Mouse (Mus musculus): ENCODE measurements around the gene Nedd9. TPM values are rescaled to one million over a fixed set of nuclear protein-coding genes. Genes with fewer than 3 reads are reported as not detected.

Nedd9 gene
- total and polyA plus RNA-seq, 3 experiments, result 41.3 to 48.7 (median 42.5) TPM

GRCm38 (mm10) chr13:41359330-41360215, 127.6 kb downstream of the Nedd9 start:
- H3K4me1 ChIP-seq (ENCODE audit: control insufficient read depth in 1 of 2, insufficient read depth in 2 of 2), result peaks cover 15 to 57% of the 10 kb centered on the region in 2 experiments
- no peak for DNase-seq (ENCODE audit: extremely low read depth)
- H3K9me3 ChIP-seq (replicated peaks; ENCODE audit: low read length), result no peaks in the 10 kb centered on the region
- peak overlapping the region; percentile 33 to 62 (median 52) for H3K4me3 ChIP-seq (replicated peaks in 1 of 3; ENCODE audit: low read depth in 2 of 3, low read length in 2 of 3, poor library complexity in 1 of 3)
- peak overlapping the region; percentile 58 for H3K9ac ChIP-seq (ENCODE audit: insufficient read depth, low read depth)
- dilution Hi-C loops (cut with MboI; ENCODE audit: extremely low pct_ligation_motif_present, extremely low pct_unique_long_range_greater_than_20kb, low sequenced_read_pairs) (no loop called here), in situ Hi-C loops (cut with MboI; ENCODE audit: low pct_ligation_motif_present, low pct_unique_long_range_greater_than_20kb, low sequenced_read_pairs) (no loop called here)
- H3K79me2 ChIP-seq (replicated peaks; ENCODE audit: control insufficient read depth, extremely low read depth, insufficient read depth, poor library complexity, severe bottlenecking), result peaks cover 17% of the 10 kb centered on the region
- no peak overlapping the region for H3K27ac ChIP-seq (ENCODE audit: insufficient read depth, low read depth)
- H3K27me3 ChIP-seq (replicated peaks), result no peaks in the 10 kb centered on the region
- TF ChIP-seq ZNF384 (IDR thresholded peaks at IDR 0.05; ENCODE audit: low read depth, low read length), result peak; percentile 51
- no peak for TF ChIP-seq NRF1 (IDR thresholded peaks at IDR 0.05; ENCODE audit: low read depth, low read length)
- TF ChIP-seq MEF2A (IDR thresholded peaks at IDR 0.05; ENCODE audit: borderline replicate concordance, low read depth, low read length), result no peak
- TF ChIP-seq POLR2AphosphoS2 (IDR thresholded peaks at IDR 0.05; ENCODE audit: low read depth, low read length), result no peak
- no peak for TF ChIP-seq JUN (IDR thresholded peaks at IDR 0.05; ENCODE audit: insufficient read depth, low read depth, low read length)
- peaks cover 3 to 24% of the 10 kb centered on the region in 2 experiments for H3K36me3 ChIP-seq (replicated peaks in 1 of 2; ENCODE audit: control insufficient read depth in 1 of 2, insufficient read depth in 1 of 2, low read length in 1 of 2)
- H3K4me2 ChIP-seq (ENCODE audit: insufficient read depth, low read depth, poor library complexity, severe bottlenecking), result peak overlapping the region; percentile 96

- peaks cover 15 to 59% of the 10 kb centered on the region in 2 experiments for H3K4me1 ChIP-seq (ENCODE audit: control insufficient read depth in 1 of 2, insufficient read depth in 2 of 2)
- peak overlapping the region; percentile 71 for H3K27ac ChIP-seq (ENCODE audit: insufficient read depth, low read depth)
- dilution Hi-C loops (cut with MboI; ENCODE audit: extremely low pct_ligation_motif_present, extremely low pct_unique_long_range_greater_than_20kb, low sequenced_read_pairs) (no loop called here), in situ Hi-C loops (cut with MboI; ENCODE audit: low pct_ligation_motif_present, low pct_unique_long_range_greater_than_20kb, low sequenced_read_pairs) (no loop called here)
- no peaks in the 10 kb centered on the region for H3K27me3 ChIP-seq (replicated peaks)
- H3K9ac ChIP-seq (ENCODE audit: insufficient read depth, low read depth), result peak overlapping the region; percentile 58
- peaks cover 3 to 29% of the 10 kb centered on the region in 2 experiments for H3K36me3 ChIP-seq (replicated peaks in 1 of 2; ENCODE audit: control insufficient read depth in 1 of 2, insufficient read depth in 1 of 2, low read length in 1 of 2)
- peak overlapping the region; percentile 96 for H3K4me2 ChIP-seq (ENCODE audit: insufficient read depth, low read depth, poor library complexity, severe bottlenecking)
- DNase-seq (ENCODE audit: extremely low read depth), result peak; percentile 92
- H3K4me3 ChIP-seq (replicated peaks in 1 of 3; ENCODE audit: low read depth in 2 of 3, low read length in 2 of 3, poor library complexity in 1 of 3), result peak overlapping the region; percentile 52 to 77 (median 62)
- H3K79me2 ChIP-seq (replicated peaks; ENCODE audit: control insufficient read depth, extremely low read depth, insufficient read depth, poor library complexity, severe bottlenecking), result peaks cover 21% of the 10 kb centered on the region
- H3K9me3 ChIP-seq (replicated peaks; ENCODE audit: low read length), result no peaks in the 10 kb centered on the region
- TF ChIP-seq JUND (conservative IDR thresholded peaks at IDR 0.05; ENCODE audit: low read depth, low read length) (no peak), GABPA (IDR thresholded peaks at IDR 0.05; ENCODE audit: insufficient replicate concordance, low read depth, low read length) (no peak), SIN3A (IDR thresholded peaks at IDR 0.05; ENCODE audit: low read length) (peak; percentile 69; the same call in 1 of the 2 replicates), MAFK (IDR thresholded peaks at IDR 0.05; ENCODE audit: insufficient replicate concordance, low read length) (no peak), POLR2AphosphoS2 (IDR thresholded peaks at IDR 0.05; ENCODE audit: low read depth, low read length) (peak; percentile 92; the same call in 1 of the 2 replicates), USF2 (conservative IDR thresholded peaks at IDR 0.05; ENCODE audit: low read depth, low read length) (no peak), RCOR1 (conservative IDR thresholded peaks at IDR 0.05; ENCODE audit: low read depth, low read length) (no peak), MXI1 (IDR thresholded peaks at IDR 0.05; ENCODE audit: low read depth, low read length) (peak; percentile 64), HCFC1 (IDR thresholded peaks at IDR 0.05; ENCODE audit: low read depth, low read length) (no peak), MEF2A (IDR thresholded peaks at IDR 0.05; ENCODE audit: borderline replicate concordance, low read depth, low read length) (0 out of 2 replicates have a peak, but pooled peaks have one; percentile 10), NRF1 (IDR thresholded peaks at IDR 0.05; ENCODE audit: low read depth, low read length) (peak; percentile 53), MAZ (IDR thresholded peaks at IDR 0.05; ENCODE audit: low read depth, low read length) (no peak), BHLHE40 (IDR thresholded peaks at IDR 0.05; ENCODE audit: low read depth, low read length) (no peak), E2F4 (IDR thresholded peaks at IDR 0.05; ENCODE audit: insufficient replicate concordance, low read depth, low read length) (peak; percentile 77; the same call in 1 of the 2 replicates), CTCF (conservative IDR thresholded peaks at IDR 0.05 in 1 of 2, IDR thresholded peaks at IDR 0.05 in 1 of 2; ENCODE audit: low read depth in 2 of 2, low read length in 2 of 2) (no peak), POLR2A (IDR thresholded peaks at IDR 0.05; ENCODE audit: low read depth, low read length) (peak; percentile 99), UBTF (IDR thresholded peaks at IDR 0.05; ENCODE audit: low read depth, low read length) (peak; percentile 90; the same call in 1 of the 2 replicates), ZC3H11A (IDR thresholded peaks at IDR 0.05; ENCODE audit: low read depth, low read length) (no peak), MYC (IDR thresholded peaks at IDR 0.05; ENCODE audit: low read depth, low read length) (no peak), RAD21 (IDR thresholded peaks at IDR 0.05; ENCODE audit: low read depth, low read length) (no peak), ZKSCAN1 (IDR thresholded peaks at IDR 0.05; ENCODE audit: borderline replicate concordance, low read depth, low read length) (no peak), ETS1 (conservative IDR thresholded peaks at IDR 0.05; ENCODE audit: low read depth, low read length) (no peak), SMC3 (IDR thresholded peaks at IDR 0.05; ENCODE audit: low read depth, low read length) (no peak), NELFE (IDR thresholded peaks at IDR 0.05; ENCODE audit: low read depth, low read length) (peak; percentile 94), JUN (IDR thresholded peaks at IDR 0.05; ENCODE audit: insufficient read depth, low read depth, low read length) (no peak), ZMIZ1 (IDR thresholded peaks at IDR 0.05; ENCODE audit: low read depth, low read length) (peak; percentile 96), TBP (conservative IDR thresholded peaks at IDR 0.05; ENCODE audit: low read depth, low read length) (peak; percentile 94)
Measured at GRCm38 (mm10) chr13:41358480-41359180, 128.5 kb downstream of the Nedd9 start.
